Mouse (Mus musculus): ENCODE data around the gene Skap2. TPM values are rescaled to one million over a fixed set of nuclear protein-coding genes. Genes with fewer than 3 reads are reported as not detected.

The Skap2 gene
- polyA plus RNA-seq, 1 experiment from 2014 or later, result 3.6 TPM

DNA sequence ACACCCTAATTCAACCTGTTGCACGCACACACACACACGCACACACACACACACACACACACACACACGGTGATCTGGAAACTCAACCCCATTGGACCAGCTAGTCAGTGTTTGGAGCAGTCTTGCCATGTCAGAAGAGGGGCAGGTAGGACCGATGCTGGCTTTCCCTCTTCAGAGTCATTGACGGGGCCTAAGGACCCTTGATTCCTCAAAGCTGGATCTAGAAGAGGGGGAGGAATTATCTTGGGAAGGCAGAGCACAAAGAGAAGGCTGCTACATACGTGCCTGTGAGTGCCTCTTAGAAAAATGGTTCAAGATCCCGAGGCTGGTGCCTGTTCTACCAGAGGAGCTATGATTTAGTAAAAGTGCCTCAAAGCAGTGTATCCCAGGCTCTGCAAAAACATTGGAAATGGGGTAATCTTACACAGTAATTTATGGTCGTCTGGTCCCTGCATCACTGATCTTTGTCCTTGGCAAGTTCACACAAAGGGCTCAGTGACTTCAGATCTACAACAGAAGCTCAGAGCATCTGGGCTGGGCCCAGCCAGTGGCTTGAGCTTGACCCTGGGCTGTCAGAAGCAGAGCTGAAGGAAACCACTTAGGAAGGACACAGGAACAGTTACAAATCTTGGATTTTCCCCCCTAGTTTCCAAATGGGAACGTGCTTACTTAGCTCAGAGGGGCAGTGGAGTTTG, 188.1 kb downstream of the Skap2 start:
- Histone ChIP-seq H3K4me1 (peaks cover 8% of the 10 kb centered on the region), H3K9ac (no peak overlapping the region), H3K4me3 (no peak overlapping the region), H3K27ac (no peak overlapping the region), H3K4me2 (no peak overlapping the region), H3K9me3 (replicated peaks) (no peaks in the 10 kb centered on the region), H3K27me3 (no peaks in the 10 kb centered on the region), H3K36me3 (ENCODE audit: poor library complexity, severe bottlenecking) (no peaks in the 10 kb centered on the region)
- 83% methylated on average over 9 of the region's 9 CpGs for WGBS
- ATAC-seq, result no peak

DNA sequence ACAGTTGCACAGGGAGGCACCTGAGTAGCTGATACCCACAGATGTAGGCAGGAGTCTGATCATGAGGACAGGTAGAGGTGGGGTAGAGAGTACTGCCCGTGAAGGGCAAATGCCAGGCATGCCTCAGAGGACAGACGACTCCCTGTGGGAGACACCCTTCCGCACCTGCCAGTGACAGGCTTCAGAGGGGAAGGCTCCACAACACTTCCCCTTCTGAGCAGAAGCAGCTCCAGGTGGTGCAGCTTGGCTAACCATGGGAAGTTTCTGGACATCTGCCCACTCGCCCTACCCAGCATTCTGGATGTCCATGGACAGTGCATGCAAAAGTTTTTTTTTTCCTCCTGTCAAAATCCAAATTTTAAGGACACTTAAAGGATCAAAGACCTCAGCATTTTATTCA, 190.3 kb downstream of the Skap2 start:
- Histone ChIP-seq H3K9me3 (replicated peaks) (0 out of 2 replicates have a peak, but pooled peaks cover 11% of the 10 kb centered on the region), H3K4me1 (peaks cover 8% of the 10 kb centered on the region), H3K27me3 (no peaks in the 10 kb centered on the region), H3K9ac (no peak overlapping the region), H3K27ac (no peak overlapping the region), H3K4me2 (no peak overlapping the region), H3K4me3 (no peak overlapping the region), H3K36me3 (ENCODE audit: poor library complexity, severe bottlenecking) (no peaks in the 10 kb centered on the region)
- ATAC-seq, result no peak
- 82% methylated on average over 4 of the region's 4 CpGs for WGBS

DNA sequence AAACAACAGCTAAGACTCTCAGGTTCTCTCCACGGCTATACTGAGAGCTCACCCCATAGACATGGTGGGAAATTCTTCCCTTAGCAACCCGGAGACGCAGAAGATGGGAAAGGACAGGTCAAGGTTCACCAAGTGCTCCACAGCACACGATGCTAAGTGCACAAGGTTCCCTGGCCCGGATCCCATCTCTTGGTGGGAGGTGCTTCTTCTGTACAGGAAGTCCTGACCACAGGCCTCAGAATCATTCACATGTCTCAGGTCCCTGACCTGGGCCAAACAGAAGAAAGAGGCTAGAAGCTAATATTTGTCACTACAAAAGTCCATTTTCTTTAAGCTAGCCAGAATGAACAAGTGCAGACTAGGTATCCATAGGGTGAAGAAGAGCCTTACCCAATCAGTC, 191.5 kb downstream of the Skap2 start:
- no peak overlapping the region for H3K4me2 ChIP-seq
- WGBS, result 86% methylated on average over 5 of the region's 5 CpGs

DNA sequence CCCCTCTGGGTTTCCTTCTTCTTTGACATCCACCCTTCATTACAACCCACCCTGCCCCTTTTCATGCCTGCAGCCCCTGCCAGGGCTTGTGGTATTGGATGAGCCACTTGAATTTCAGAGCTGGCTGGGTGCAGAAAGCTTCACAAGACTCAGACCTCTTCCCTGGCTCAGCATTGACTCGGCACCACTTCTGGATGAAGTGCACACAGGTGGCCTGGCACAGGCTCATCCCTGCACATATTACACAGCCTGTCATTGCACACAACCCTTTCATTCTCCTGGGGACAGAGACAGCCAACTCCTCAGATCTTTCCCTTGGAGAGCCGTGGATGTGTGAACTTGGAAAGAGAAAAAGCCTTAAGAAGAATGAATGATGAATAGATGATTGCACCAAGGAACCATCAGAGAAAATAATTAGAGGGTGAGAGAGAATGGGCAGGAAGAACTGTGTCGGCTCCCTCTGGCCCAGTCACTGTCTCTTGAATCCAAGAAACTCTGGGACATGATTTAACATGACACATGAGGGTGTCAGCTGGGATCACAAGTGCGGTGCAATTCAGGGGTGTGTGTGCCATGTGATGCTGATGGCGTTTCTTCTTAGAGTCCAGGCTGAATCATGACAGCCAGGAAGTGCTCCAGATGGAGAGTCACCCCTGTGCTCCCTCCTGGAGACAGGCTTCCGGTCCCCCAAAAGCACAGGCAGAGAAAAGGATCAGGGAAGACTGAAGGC, 195.3 kb downstream of the Skap2 start:
- Histone ChIP-seq H3K9ac (no peak overlapping the region), H3K4me2 (no peak overlapping the region), H3K27me3 (no peaks in the 10 kb centered on the region), H3K27ac (no peak overlapping the region), H3K9me3 (replicated peaks) (0 out of 2 replicates have a peak, but pooled peaks cover 11% of the 10 kb centered on the region), H3K36me3 (ENCODE audit: poor library complexity, severe bottlenecking) (no peaks in the 10 kb centered on the region), H3K4me3 (no peak overlapping the region), H3K4me1 (no peaks in the 10 kb centered on the region)
- 87% methylated on average over 6 of the region's 6 CpGs for WGBS
- ATAC-seq, result no peak

More for the DNA sequence above, 191.5 kb downstream of the Skap2 start:
- H3K4me1 ChIP-seq, result peaks cover 7% of the 10 kb centered on the region
- no peak for ATAC-seq
- H3K36me3 ChIP-seq (ENCODE audit: poor library complexity, severe bottlenecking), result no peaks in the 10 kb centered on the region
- no peak overlapping the region for H3K4me3 ChIP-seq
- H3K27me3 ChIP-seq, result no peaks in the 10 kb centered on the region
- H3K27ac ChIP-seq, result no peak overlapping the region
- 0 out of 2 replicates have a peak, but pooled peaks cover 11% of the 10 kb centered on the region for H3K9me3 ChIP-seq (replicated peaks)
- H3K9ac ChIP-seq, result no peak overlapping the region

DNA sequence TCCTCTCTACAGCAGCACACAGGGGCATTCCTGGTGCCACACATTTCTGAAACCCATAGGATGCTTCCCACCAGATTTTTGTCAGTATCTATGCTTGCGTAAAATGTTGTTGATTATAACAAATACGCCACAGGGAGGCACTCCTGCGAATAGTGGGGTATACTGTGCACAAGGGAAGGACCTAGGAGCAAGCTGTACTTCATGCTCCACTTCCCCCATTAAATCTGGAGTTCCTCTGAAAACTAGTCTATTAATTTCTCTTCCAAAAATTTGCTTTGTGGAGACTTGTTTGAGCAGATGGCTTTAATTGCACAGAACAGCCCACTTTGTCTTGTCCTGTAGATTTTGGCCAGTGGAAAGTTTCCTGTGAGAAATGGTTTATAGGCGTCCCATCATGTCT, 201.4 kb downstream of the Skap2 start:
- H3K4me2 ChIP-seq, result no peak overlapping the region
- no peak overlapping the region for H3K4me3 ChIP-seq
- ATAC-seq, result no peak
- H3K9me3 ChIP-seq (replicated peaks), result no peaks in the 10 kb centered on the region
- no peak overlapping the region for H3K27ac ChIP-seq
- WGBS, result 93% methylated on average over 4 of the region's 4 CpGs
- H3K36me3 ChIP-seq (ENCODE audit: poor library complexity, severe bottlenecking), result no peaks in the 10 kb centered on the region
- no peaks in the 10 kb centered on the region for H3K4me1 ChIP-seq
- H3K9ac ChIP-seq, result no peak overlapping the region
- no peaks in the 10 kb centered on the region for H3K27me3 ChIP-seq

DNA sequence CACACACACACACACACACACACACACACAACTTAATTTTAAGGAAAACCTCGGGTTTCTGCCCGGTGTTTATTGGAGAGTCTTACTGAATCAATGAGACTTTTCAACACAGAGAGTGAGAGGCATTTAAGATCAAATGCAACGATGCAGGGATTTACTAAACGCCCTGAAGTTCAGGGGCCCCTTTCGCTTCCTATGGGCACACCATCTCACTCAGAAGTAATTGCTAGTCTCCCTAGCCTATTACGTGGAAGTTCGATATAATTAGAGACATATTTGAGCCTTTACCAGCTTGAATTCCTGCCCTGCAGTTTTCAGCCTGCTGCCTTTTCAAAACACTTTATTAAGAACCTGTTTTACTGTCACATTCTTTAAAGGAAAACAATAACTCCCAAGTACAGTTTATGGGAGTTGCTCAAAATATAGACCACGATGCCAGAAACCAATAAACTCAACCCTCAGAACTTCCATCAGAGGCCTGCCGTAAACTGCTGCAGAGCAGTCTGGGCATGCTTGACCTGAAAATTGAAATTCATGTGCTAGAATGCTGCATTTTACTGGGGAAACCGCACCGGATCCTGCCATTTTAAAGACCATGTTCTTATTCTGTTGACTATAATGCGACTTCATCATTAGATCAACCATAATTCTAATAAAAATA, 203.1 kb downstream of the Skap2 start:
- Histone ChIP-seq H3K27ac (no peak overlapping the region), H3K27me3 (no peaks in the 10 kb centered on the region), H3K9me3 (replicated peaks) (no peaks in the 10 kb centered on the region), H3K4me2 (no peak overlapping the region), H3K9ac (no peak overlapping the region), H3K4me1 (no peaks in the 10 kb centered on the region), H3K4me3 (no peak overlapping the region), H3K36me3 (ENCODE audit: poor library complexity, severe bottlenecking) (no peaks in the 10 kb centered on the region)
- WGBS, result 62% methylated on average over 12 of the region's 12 CpGs
- no peak for ATAC-seq

DNA sequence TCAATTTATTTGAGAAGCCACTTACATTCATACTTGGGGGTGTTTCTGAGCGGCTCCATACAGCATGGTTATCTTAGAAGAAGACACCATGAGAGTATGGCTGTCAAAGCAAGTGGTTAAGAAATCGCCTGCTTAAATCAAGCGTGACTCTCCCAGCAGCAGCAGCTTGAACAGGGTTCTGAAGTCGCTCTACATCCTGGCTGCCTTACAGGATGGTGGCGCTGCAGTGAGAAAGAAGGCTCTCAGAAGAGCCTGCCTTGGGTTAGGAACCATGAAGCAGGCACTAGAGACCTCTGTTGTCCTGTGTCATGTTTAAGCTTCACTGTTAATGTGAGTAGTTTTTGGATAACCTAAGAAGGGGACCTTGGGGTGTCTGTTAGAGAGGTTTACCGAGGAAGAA, 204.3 kb downstream of the Skap2 start:
- 72% methylated on average over 6 of the region's 6 CpGs for WGBS
- Histone ChIP-seq H3K27ac (no peak overlapping the region), H3K9me3 (replicated peaks) (no peaks in the 10 kb centered on the region), H3K27me3 (no peaks in the 10 kb centered on the region), H3K36me3 (ENCODE audit: poor library complexity, severe bottlenecking) (no peaks in the 10 kb centered on the region), H3K4me1 (no peaks in the 10 kb centered on the region), H3K4me2 (no peak overlapping the region), H3K4me3 (no peak overlapping the region), H3K9ac (no peak overlapping the region)
- no peak for ATAC-seq

Other genes with a start within 250 kb of the Skap2 start
- not detected in 2 replicates for gene Hoxa1, start 145.8 kb upstream of the Skap2 start, polyA plus RNA-seq (2015; fragmentation: Nextera tagmentation; extraction: Ambion mirVana)
- gene Hoxa2, start 152.3 kb upstream of the Skap2 start, polyA plus RNA-seq (2015; fragmentation: Nextera tagmentation; extraction: Ambion mirVana), result not detected in 2 replicates
- not detected in 2 replicates for gene 5730596B20Rik, start 164.9 kb upstream of the Skap2 start, polyA plus RNA-seq (2015; fragmentation: Nextera tagmentation; extraction: Ambion mirVana)
- not detected in 2 replicates for gene Hoxa4, start 179.2 kb upstream of the Skap2 start, polyA plus RNA-seq (2015; fragmentation: Nextera tagmentation; extraction: Ambion mirVana)
- gene Hoxa5, start 192.0 kb upstream of the Skap2 start, polyA plus RNA-seq (2015; fragmentation: Nextera tagmentation; extraction: Ambion mirVana), result not detected in 2 replicates
- not detected in 2 replicates for gene Hoxa6, start 196.2 kb upstream of the Skap2 start, polyA plus RNA-seq (2015; fragmentation: Nextera tagmentation; extraction: Ambion mirVana)
- not detected in 2 replicates for gene Hoxa3, start 200.8 kb upstream of the Skap2 start, polyA plus RNA-seq (2015; fragmentation: Nextera tagmentation; extraction: Ambion mirVana)
- not detected in 2 replicates for gene Gm28308, start 200.8 kb upstream of the Skap2 start, polyA plus RNA-seq (2015; fragmentation: Nextera tagmentation; extraction: Ambion mirVana)
- not detected in 2 replicates for gene Hoxa7, start 209.3 kb upstream of the Skap2 start, polyA plus RNA-seq (2015; fragmentation: Nextera tagmentation; extraction: Ambion mirVana)
- not detected in 2 replicates for gene Hoxa9, start 218.5 kb upstream of the Skap2 start, polyA plus RNA-seq (2015; fragmentation: Nextera tagmentation; extraction: Ambion mirVana)
- 0.09 TPM in 1 of 2 replicates, not detected in the other for gene Hoxa10, start 228.3 kb upstream of the Skap2 start, polyA plus RNA-seq (2015; fragmentation: Nextera tagmentation; extraction: Ambion mirVana)
- gene Hoxa11, start 233.3 kb upstream of the Skap2 start, polyA plus RNA-seq (2015; fragmentation: Nextera tagmentation; extraction: Ambion mirVana), result 0.12 TPM in 1 of 2 replicates, not detected in the other
- not detected in 2 replicates for gene Hoxa13, start 248.3 kb upstream of the Skap2 start, polyA plus RNA-seq (2015; fragmentation: Nextera tagmentation; extraction: Ambion mirVana)